Mouse (Mus musculus) forebrain, embryonic 16.5 days (tissue): ENCODE measurements around the gene 1700122O11Rik. TPM values are rescaled to one million over a fixed set of nuclear protein-coding genes. Genes with fewer than 3 reads are reported as not detected.
A peak's percentile ranks its signal among the peaks of the same experiment; 100 is the strongest.

Experiments
- ATAC-seq: fragments of 200-750 bp; cut with Nextera tagmentation; 2 replicates; pipeline ENCODE4 v1.8.0; 2017; ENCODE audit warnings: mild to moderate bottlenecking, moderate library complexity
- H3K27ac ChIP-seq: fragments of 300-500 bp; sonication (generic); 2 replicates; pipeline ENCODE4 v1.5.1; 2014; ENCODE audit warnings: low read length, control low read depth
- H3K27me3 ChIP-seq: fragments of 300-500 bp; sonication (generic); replicated peaks from 2 replicates; pipeline ENCODE4 v1.6.1; 2014; ENCODE audit warnings: low read length; ENCODE audit not compliant: control insufficient read depth, insufficient read depth
- H3K36me3 ChIP-seq: fragments of 300-500 bp; sonication (generic); 2 replicates; pipeline ENCODE4 v1.6.1; 2014; ENCODE audit not compliant: control insufficient read depth, insufficient read depth
- H3K4me1 ChIP-seq: fragments of 300-500 bp; sonication (generic); replicated peaks from 2 replicates; pipeline ENCODE4 v1.6.1; 2014; ENCODE audit warnings: low read length; ENCODE audit not compliant: control insufficient read depth, insufficient read depth
- H3K4me2 ChIP-seq: fragments of 300-500 bp; sonication (generic); 2 replicates; pipeline ENCODE4 v1.6.1; 2014; ENCODE audit warnings: mild to moderate bottlenecking, low read length, control low read depth
- H3K4me3 ChIP-seq: fragments of 300-500 bp; sonication (generic); replicated peaks from 2 replicates; pipeline ENCODE4 v1.5.1; 2014; ENCODE audit warnings: mild to moderate bottlenecking, low read length, control low read depth
- H3K9ac ChIP-seq: fragments of 300-500 bp; sonication (generic); replicated peaks from 2 replicates; pipeline ENCODE4 v1.6.1; 2014; ENCODE audit warnings: low read depth, low read length, control low read depth
- H3K9me3 ChIP-seq: fragments of 300-500 bp; sonication (generic); 2 replicates; pipeline ENCODE4 v1.6.1; 2016; ENCODE audit warnings: low read length; ENCODE audit not compliant: control insufficient read depth
- WGBS: fragments of 180-500 bp; shearing (Covaris S2); extraction: QIAGEN DNeasy Blood & Tissue Kit; methylation state at CpG from one replicate; pipeline ENCODE4 v1.1.7; 2014; 5-methylcytosine and 5-hydroxymethylcytosine counted together
- polyA plus RNA-seq: library from polyadenylated mRNA; unstranded; fragments of >200 nt; fragmentation: Nextera tagmentation; extraction: Ambion mirVana; gene quantifications from 2 replicates; pipeline ENCODE4 v1.2.1, GENCODE M21; 2015

The 1700122O11Rik gene
- polyA plus RNA-seq: not detected in 2 replicates

GRCm38 (mm10) chr17:48038193-48038592 lies at the start of gene 1700122O11Rik:
Gene 1700122O11Rik, minus strand, starts transcription at chr17:48038293.
- Histone ChIP-seq H3K4me3 (no peak within 1 kb of the TSS), H3K4me2 (no peak within 1 kb of the TSS), H3K4me1 (peaks cover 16% of the 10 kb centered on the region), H3K9me3 (no peaks in the 10 kb centered on the region), H3K36me3 (no peaks in the 10 kb centered on the region), H3K27me3 (0 out of 2 replicates have a peak, but pooled peaks cover 4% of the 10 kb centered on the region), H3K27ac (no peak within 1 kb of the TSS), H3K9ac (no peak within 1 kb of the TSS)
- 92% methylated on average over 2 of the region's 2 CpGs for WGBS
- ATAC-seq: no peak

GRCm38 (mm10) chr17:48080626-48081025 lies 42.5 kb upstream of the 1700122O11Rik start:
- WGBS: 53% methylated on average over 3 of the region's 3 CpGs
- Histone ChIP-seq H3K4me1 (no peaks in the 10 kb centered on the region), H3K9ac (no peak overlapping the region), H3K9me3 (no peaks in the 10 kb centered on the region), H3K36me3 (no peaks in the 10 kb centered on the region), H3K4me3 (no peak overlapping the region), H3K27ac (no peak overlapping the region), H3K27me3 (no peaks in the 10 kb centered on the region), H3K4me2 (no peak overlapping the region)
- ATAC-seq: no peak

GRCm38 (mm10) chr17:48067729-48068128 lies 29.6 kb upstream of the 1700122O11Rik start:
- Histone ChIP-seq H3K27ac (no peak overlapping the region), H3K4me1 (peaks cover 13% of the 10 kb centered on the region), H3K4me2 (no peak overlapping the region), H3K36me3 (no peaks in the 10 kb centered on the region), H3K4me3 (no peak overlapping the region), H3K27me3 (no peaks in the 10 kb centered on the region), H3K9me3 (no peaks in the 10 kb centered on the region), H3K9ac (no peak overlapping the region)
- no peak for ATAC-seq
- WGBS: 26% methylated on average over 5 of the region's 5 CpGs

GRCm38 (mm10) chr17:48067083-48067614 lies 29.1 kb upstream of the 1700122O11Rik start:
- H3K4me3 ChIP-seq: no peak overlapping the region
- no peaks in the 10 kb centered on the region for H3K27me3 ChIP-seq
- H3K4me1 ChIP-seq: peaks cover 13% of the 10 kb centered on the region
- no peaks in the 10 kb centered on the region for H3K36me3 ChIP-seq
- ATAC-seq: no peak
- H3K27ac ChIP-seq: no peak overlapping the region
- no peak overlapping the region for H3K4me2 ChIP-seq
- 59% methylated on average over 10 of the region's 10 CpGs for WGBS
- H3K9me3 ChIP-seq: no peaks in the 10 kb centered on the region
- no peak overlapping the region for H3K9ac ChIP-seq

GRCm38 (mm10) chr17:48065081-48065501 lies 27.0 kb upstream of the 1700122O11Rik start:
- H3K9me3 ChIP-seq: no peaks in the 10 kb centered on the region
- H3K4me2 ChIP-seq: no peak overlapping the region
- H3K4me3 ChIP-seq: no peak overlapping the region
- no peak overlapping the region for H3K9ac ChIP-seq
- 6% methylated on average over 5 of the region's 5 CpGs for WGBS
- H3K27me3 ChIP-seq: no peaks in the 10 kb centered on the region
- H3K27ac ChIP-seq: no peak overlapping the region
- no peaks in the 10 kb centered on the region for H3K36me3 ChIP-seq
- ATAC-seq: peak; percentile 82
- H3K4me1 ChIP-seq: peaks cover 13% of the 10 kb centered on the region

GRCm38 (mm10) chr17:48064196-48064843 lies 26.2 kb upstream of the 1700122O11Rik start:
- Histone ChIP-seq H3K4me2 (no peak overlapping the region), H3K36me3 (no peaks in the 10 kb centered on the region), H3K4me1 (peaks cover 13% of the 10 kb centered on the region), H3K9me3 (no peaks in the 10 kb centered on the region), H3K27ac (no peak overlapping the region; the same call in 1 of the 2 replicates), H3K9ac (no peak overlapping the region), H3K4me3 (no peak overlapping the region), H3K27me3 (no peaks in the 10 kb centered on the region)
- peak; percentile 54 for ATAC-seq
- 35% methylated on average over 10 of the region's 10 CpGs for WGBS

GRCm38 (mm10) chr17:48057382-48057781 lies 19.3 kb upstream of the 1700122O11Rik start:
- WGBS: 5% methylated on average over 12 of the region's 12 CpGs
- H3K36me3 ChIP-seq: no peaks in the 10 kb centered on the region
- 0 out of 2 replicates have a peak overlapping the region, but pooled peaks have one; percentile 3 for H3K9ac ChIP-seq
- no peak overlapping the region for H3K4me3 ChIP-seq
- no peak overlapping the region for H3K4me2 ChIP-seq
- H3K27me3 ChIP-seq: 0 out of 2 replicates have a peak, but pooled peaks cover 6% of the 10 kb centered on the region
- no peak for ATAC-seq
- peaks cover 25% of the 10 kb centered on the region for H3K4me1 ChIP-seq
- H3K27ac ChIP-seq: no peak overlapping the region; the same call in 1 of the 2 replicates
- H3K9me3 ChIP-seq: no peaks in the 10 kb centered on the region

GRCm38 (mm10) chr17:48055076-48055816 lies 17.2 kb upstream of the 1700122O11Rik start:
- H3K9ac ChIP-seq: no peak overlapping the region; the same call in 1 of the 2 replicates

GRCm38 (mm10) chr17:48053646-48054045 lies 15.6 kb upstream of the 1700122O11Rik start:
- Histone ChIP-seq H3K4me1 (peaks cover 27% of the 10 kb centered on the region), H3K27ac (no peak overlapping the region), H3K9ac (no peak overlapping the region), H3K4me3 (no peak overlapping the region), H3K9me3 (no peaks in the 10 kb centered on the region), H3K36me3 (no peaks in the 10 kb centered on the region), H3K4me2 (no peak overlapping the region), H3K27me3 (0 out of 2 replicates have a peak, but pooled peaks cover 6% of the 10 kb centered on the region)
- ATAC-seq: no peak
- 72% methylated on average over 2 of the region's 2 CpGs for WGBS

More at GRCm38 (mm10) chr17:48055076-48055816, 17.2 kb upstream of the 1700122O11Rik start:
- Histone ChIP-seq H3K4me3 (no peak overlapping the region), H3K27ac (peak overlapping the region; percentile 5), H3K4me1 (peaks cover 27% of the 10 kb centered on the region), H3K27me3 (0 out of 2 replicates have a peak, but pooled peaks cover 6% of the 10 kb centered on the region), H3K36me3 (no peaks in the 10 kb centered on the region), H3K4me2 (peak overlapping the region; percentile 35), H3K9me3 (no peaks in the 10 kb centered on the region)
- peak; percentile 69 for ATAC-seq
- 26% methylated on average over 20 of the region's 20 CpGs for WGBS
